Mouse (Mus musculus): Measurements from ENCODE around the gene 4931409K22Rik. TPM values are rescaled to one million over a fixed set of nuclear protein-coding genes. Genes with fewer than 3 reads are reported as not detected.
A peak's percentile ranks its signal among the peaks of the same experiment; 100 is the strongest.
"Not testable (repeated sequence)": the region's sequence is repeated elsewhere in the genome, so short reads cannot be mapped to it uniquely, and the experiment has no call there.

The 4931409K22Rik gene
- total RNA-seq, 2 experiments from 2014 or later: not detected

GRCm38 (mm10) chr5:24593230-24593629 is 36.6 kb upstream of the 4931409K22Rik start:
- no peak for DNase-seq

DNA sequence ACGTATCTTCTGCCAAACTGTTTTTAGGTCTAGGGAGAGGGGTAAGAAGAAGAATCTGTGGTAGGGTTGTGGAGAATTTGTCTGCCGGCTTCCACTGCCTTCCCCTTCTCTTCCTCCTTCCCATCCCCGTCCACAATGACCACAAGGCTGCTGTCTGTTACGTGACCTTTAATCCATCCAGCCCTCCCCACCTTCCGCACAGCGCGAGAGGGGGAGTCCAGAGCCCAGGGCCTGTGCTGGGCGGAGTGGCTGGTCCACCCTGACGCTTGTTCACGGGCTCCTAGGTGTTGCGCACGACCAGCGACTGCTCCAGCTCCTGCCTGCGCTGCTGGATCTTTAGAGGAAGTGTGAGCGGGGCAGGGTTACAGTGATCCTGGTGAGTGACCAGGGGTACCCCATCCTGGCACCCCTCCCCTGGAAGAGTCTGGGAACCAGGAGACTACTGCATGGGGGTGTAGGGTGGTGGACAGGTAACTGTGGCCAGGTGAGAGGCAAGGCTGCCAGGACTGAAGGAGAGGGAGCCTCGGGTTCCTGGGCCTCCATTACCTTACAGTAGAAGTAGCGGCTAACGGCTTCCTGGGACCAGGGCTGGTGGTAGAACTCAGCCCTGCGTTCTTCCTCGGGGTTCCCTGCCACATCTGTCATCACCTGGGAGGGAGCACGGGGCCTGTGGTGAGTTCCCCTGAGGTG is 36.0 kb upstream of the 4931409K22Rik start:
- DNase-seq: no peak

DNA sequence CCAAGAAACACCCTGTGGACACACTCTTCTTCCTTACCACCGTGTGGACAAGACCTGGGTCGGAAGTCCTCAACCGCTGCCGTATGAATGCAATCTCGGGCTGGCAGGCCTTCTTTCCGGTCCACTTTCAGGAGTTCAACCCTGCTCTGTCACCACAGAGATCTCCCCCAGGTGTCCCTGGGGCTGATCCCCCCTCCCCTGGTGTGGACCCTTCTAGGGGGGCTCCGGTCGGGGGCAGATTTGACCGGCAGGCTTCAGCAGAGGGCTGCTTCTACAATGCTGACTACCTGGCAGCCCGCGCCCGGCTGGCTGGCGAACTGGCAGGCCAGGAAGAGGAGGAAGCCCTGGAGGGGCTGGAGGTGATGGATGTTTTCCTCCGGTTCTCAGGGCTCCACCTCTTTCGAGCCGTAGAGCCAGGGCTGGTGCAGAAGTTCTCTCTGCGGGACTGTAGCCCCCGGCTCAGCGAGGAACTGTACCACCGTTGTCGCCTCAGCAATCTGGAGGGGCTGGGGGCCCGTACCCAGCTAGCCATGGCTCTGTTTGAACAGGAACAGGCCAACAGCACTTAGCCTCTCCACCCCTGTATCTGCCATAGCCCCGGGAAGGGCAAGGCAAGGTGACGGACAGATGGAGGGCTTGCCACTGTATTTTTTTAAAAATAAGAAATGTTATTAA is 35.3 kb upstream of the 4931409K22Rik start:
- no peak for DNase-seq

DNA sequence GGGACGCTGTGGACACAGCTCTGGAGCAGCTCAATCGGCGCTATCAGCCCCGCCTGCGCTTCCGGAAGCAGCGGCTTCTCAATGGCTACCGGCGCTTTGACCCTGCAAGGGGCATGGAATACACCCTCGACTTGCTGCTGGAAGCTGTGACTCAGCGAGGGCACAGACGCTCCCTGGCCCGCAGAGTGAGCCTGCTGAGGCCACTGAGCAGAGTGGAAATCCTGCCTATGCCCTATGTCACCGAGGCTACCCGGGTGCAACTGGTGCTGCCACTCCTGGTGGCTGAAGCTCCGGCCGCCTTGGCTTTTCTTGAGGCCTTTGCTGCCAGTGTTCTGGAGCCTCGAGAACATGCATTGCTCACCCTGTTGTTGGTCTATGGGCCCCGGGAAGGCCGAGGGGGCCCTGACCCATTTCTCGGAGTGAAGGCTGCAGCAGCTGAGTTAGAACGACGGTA is 34.7 kb upstream of the 4931409K22Rik start:
- no peak for DNase-seq

- no peak for DNase-seq
These were observed 33.2 kb upstream of the 4931409K22Rik start for GRCm38 (mm10) chr5:24589511-24590500.

DNA sequence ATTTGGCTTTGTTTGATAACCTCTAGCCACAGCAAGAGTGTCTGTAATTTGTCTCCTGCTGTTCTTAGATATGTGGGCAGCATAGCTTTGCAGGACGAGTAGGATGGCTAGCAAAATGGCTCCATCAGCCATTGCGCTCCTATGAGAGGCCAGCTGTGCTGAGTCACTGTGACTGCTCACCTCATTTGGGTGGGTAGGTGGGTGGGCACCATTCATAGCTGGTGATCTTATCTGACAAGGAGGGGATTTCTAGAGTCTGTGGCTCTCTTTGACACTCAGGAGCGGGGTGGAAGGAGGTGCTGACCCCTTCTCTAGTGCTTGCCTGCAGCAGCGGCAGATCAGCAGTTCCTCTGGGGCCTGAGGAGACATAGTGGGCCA is 30.6 kb upstream of the 4931409K22Rik start:
- DNase-seq: no peak

GRCm38 (mm10) chr5:24586547-24587199 is 30.1 kb upstream of the 4931409K22Rik start, which contains the start of gene Chpf2:
TSS of gene Chpf2 (plus strand) at chr5:24586741.
- peak; percentile 80 to 85 for DNase-seq

- DNase-seq: no peak
These were observed 29.5 kb upstream of the 4931409K22Rik start for GRCm38 (mm10) chr5:24586106-24586505.

- no peak for DNase-seq
These were observed 21.7 kb upstream of the 4931409K22Rik start for GRCm38 (mm10) chr5:24578109-24578963.

DNA sequence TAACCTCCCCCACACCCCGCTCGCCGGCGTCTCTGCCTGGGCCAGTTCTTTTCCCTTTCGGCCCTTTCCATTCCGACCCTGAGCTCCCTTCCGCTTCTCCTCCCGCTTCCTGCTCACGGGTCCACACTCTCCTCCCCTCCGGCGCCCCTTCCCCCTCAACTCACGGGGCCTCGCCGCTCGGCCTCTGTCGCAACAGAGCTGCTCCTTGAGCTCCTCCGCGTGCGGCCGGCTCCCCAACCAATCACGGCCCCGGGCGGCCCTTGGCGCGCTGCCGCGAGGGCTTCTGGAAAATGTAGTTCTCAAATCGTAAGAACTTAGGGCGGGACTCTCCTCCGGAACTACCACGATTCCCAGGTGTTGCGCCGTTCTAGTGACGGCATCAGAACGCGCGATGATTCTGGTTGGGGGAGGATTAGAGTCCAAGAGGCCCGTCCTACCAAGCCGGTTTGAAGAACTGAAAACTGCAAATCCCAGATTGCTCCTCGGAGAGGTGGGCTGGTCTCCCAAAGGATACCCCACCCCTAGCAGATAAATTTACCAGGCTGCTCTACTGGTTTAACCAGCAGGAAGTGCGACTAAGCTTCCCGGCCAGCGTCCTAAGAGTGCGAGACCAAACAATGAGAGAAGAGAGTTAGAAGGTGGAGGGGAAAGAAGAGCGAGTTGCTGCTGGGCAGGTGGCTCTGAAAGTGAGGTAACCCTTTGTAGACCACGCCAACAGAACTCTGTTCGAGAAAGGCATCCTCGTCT is 20.7 kb upstream of the 4931409K22Rik start, which contains the start of gene Abcf2:
Gene Abcf2 (minus strand): TSS at position 285 of the 747 bp plus-strand sequence.
- DNase-seq: peak; percentile 100

DNA sequence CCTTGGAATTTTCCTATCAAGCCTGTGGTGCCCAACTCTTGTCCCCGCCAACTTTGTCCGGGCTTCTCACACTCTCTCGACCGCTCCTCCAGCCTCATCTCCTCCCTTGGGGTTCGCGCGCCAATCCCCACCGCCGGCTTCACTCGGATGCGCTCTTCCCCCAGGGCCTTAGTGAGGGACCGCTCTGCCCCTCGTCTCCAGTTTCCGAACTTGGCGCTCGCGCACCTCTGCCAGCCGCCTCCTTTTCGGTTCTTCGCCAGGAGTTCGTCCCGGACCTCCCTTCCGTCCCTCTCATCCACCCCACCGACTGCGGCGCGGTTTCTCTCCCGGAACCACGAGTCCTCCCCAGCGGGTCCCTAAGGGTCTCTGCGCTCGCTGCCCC is 20.2 kb upstream of the 4931409K22Rik start:
- DNase-seq: no peak

GRCm38 (mm10) chr5:24575948-24576347 is 19.3 kb upstream of the 4931409K22Rik start:
- no peak for DNase-seq

DNA sequence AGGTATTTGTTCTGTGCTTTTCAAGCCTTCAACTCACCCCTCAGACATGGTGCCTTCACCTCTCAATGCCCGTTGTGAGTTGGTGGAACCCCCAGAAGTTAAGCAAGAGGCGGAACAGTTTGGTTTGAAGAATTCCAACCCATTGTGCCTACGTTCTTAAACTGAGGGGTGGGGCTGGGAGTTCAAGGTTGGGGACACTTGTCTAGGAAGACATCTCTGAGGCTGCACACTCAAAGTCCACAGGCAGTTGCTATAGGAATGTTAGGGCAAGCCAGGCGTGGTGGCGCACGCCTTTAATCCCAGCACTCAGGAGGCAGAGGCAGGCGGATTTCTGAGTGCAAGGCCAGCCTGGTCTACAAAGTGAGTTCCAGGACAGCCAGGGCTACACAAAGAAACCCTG is 1.3 kb downstream of the 4931409K22Rik start:
- not testable (repeated sequence) for DNase-seq

- DNase-seq: no peak
These were observed 2.9 kb downstream of the 4931409K22Rik start for GRCm38 (mm10) chr5:24553621-24554244.

DNA sequence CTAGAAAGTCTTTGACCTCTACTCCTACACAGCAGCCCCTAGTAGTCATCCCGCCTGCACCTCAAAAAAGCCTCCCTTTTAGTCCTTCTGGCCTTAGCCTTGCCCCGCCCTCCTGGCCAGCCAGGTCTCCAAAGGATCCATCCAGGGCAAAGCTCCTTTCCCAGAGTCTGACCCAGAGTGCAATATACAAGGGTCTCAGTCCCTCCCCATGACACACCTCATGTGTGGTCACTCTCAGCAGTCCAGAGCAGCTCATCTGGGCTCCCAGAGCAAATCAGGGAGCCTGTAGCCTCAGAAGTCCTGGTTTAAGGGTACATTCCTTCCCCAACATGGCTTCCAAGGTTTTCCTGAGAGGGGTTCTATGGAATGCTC is 5.3 kb downstream of the 4931409K22Rik start:
- no peak for DNase-seq

DNA sequence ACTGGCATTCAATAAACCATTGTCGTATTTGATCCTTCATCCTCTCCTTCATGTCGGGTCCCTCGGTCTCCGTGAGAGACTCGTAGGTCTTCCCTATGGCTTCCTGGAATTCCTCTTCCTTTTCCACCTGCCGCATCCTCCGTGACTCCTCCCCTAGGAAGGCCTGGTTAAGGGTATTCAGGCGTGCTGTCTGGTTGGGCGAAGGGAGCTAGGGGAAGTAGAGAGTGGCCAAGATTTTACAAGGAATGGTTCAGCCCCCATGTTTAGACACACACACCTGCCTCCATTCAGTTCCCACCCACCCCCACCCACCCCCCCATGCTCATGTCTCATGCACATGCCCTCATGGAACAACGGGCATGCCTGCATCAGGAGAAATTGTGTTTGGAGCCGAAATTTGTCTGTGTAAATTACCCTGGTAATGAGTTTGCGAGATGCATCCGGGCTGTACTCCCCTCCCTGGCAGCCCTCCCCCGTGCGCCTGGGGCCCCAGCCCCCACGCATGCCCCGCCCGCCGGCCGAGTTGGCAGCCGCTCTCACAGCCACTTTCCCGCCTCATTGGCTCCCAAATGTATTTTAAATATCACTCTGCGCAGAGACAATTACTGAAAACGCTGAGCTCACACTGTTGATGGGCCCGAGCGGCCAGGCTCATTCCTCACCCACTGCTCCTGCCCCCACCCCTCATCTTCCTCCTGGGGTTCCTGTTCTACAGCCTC is 5.9 kb downstream of the 4931409K22Rik start:
- peak; percentile 51 to 54 for DNase-seq

- no peak for DNase-seq
These were observed 14.0 kb downstream of the 4931409K22Rik start for GRCm38 (mm10) chr5:24542643-24543042.

DNA sequence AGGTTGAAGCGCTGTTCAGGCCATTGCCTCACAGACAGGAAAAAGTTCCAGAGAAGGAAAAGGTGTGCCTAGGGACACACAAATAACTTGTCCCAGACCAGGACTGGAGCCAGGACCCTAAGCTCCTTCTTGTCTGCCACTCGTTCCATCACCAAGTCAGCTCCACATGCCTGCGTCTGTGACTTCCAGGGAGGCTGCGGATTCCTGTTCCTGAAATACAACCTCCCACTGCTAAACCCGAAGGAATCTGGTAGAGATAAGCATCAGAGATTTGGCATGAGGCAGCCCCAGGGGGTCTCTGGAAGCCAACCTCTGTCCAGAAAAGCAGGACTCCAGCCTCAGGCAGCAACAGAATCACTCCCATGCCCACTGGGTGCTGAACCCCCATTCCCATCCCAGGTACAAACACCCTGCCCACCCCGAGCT is 15.5 kb downstream of the 4931409K22Rik start:
- DNase-seq: no peak
